Mouse (Mus musculus): Measurements from ENCODE around the gene Tifa.

Tifa gene

GRCm38 (mm10) chr3:127788038-127788437, 1.6 kb upstream of the Tifa start:
- DNase-seq (ENCODE audit: low spot score) = no peak

GRCm38 (mm10) chr3:127788919-127789318, 686 bp upstream of the Tifa start:
- no peak for DNase-seq (ENCODE audit: low spot score)

- DNase-seq (ENCODE audit: low spot score) = no peak
Measured at GRCm38 (mm10) chr3:127790234-127791055, 840 bp downstream of the Tifa start.

GRCm38 (mm10) chr3:127791056-127791483, 1.5 kb downstream of the Tifa start:
- no peak for DNase-seq (ENCODE audit: low spot score)

GRCm38 (mm10) chr3:127791595-127792561, 2.3 kb downstream of the Tifa start:
- no peak for DNase-seq (ENCODE audit: low spot score)

- DNase-seq (ENCODE audit: low spot score) = no peak
Measured at GRCm38 (mm10) chr3:127793022-127793421, 3.4 kb downstream of the Tifa start.

- no peak for DNase-seq (ENCODE audit: low spot score)
Measured at GRCm38 (mm10) chr3:127795762-127796161, 6.2 kb downstream of the Tifa start.

GRCm38 (mm10) chr3:127796271-127796670, 6.7 kb downstream of the Tifa start:
- no peak for DNase-seq (ENCODE audit: low spot score)

GRCm38 (mm10) chr3:127801162-127801561, 11.6 kb downstream of the Tifa start:
- no peak for DNase-seq (ENCODE audit: low spot score)

GRCm38 (mm10) chr3:127802814-127803213, 13.2 kb downstream of the Tifa start:
- no peak for DNase-seq (ENCODE audit: low spot score)

- no peak for DNase-seq (ENCODE audit: low spot score)
Measured at GRCm38 (mm10) chr3:127804439-127804838, 14.8 kb downstream of the Tifa start.

GRCm38 (mm10) chr3:127805071-127805470, 15.5 kb downstream of the Tifa start:
- DNase-seq (ENCODE audit: low spot score) = no peak

- DNase-seq (ENCODE audit: low spot score) = no peak
Measured at GRCm38 (mm10) chr3:127805991-127806390, 16.4 kb downstream of the Tifa start.

GRCm38 (mm10) chr3:127807846-127808245, 18.2 kb downstream of the Tifa start:
- no peak for DNase-seq (ENCODE audit: low spot score)

GRCm38 (mm10) chr3:127809103-127809502, 19.5 kb downstream of the Tifa start:
- DNase-seq (ENCODE audit: low spot score) = no peak

- no peak for DNase-seq (ENCODE audit: low spot score)
Measured at GRCm38 (mm10) chr3:127817120-127817683, 27.6 kb downstream of the Tifa start.

- DNase-seq (ENCODE audit: low spot score) = no peak
Measured at GRCm38 (mm10) chr3:127818694-127819663, 29.4 kb downstream of the Tifa start.

- no peak for DNase-seq (ENCODE audit: low spot score)
Measured at GRCm38 (mm10) chr3:127820400-127820799, 30.8 kb downstream of the Tifa start.

GRCm38 (mm10) chr3:127821209-127821608, 31.6 kb downstream of the Tifa start:
- no peak for DNase-seq (ENCODE audit: low spot score)

- DNase-seq (ENCODE audit: low spot score) = no peak
Measured at GRCm38 (mm10) chr3:127823886-127824863, 34.6 kb downstream of the Tifa start.
